Mouse (Mus musculus): Measurements from ENCODE around the gene Nrcam.

DNA sequence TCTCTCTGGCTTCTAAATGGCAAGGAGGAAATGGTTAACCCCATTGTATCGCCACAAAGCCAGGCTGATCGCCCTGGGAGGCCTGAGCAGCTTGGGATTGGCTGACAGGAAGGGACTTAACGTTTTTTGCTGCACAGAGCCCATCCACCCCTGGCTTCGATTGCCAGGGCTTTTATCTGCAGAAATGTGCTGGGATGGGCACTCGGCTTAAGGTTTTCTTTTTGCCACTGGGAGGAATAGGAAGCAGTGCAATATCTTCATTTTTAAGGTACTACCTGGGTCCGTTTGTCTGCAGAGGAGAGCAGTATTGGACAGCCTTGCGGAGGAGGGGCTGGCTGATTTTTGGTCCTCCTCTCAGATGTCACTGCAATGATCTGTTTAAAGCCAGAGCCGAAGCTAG is 110.2 kb downstream of the Nrcam start:
- TF ChIP-seq POLR2A (IDR thresholded peaks at IDR 0.05; ENCODE audit: insufficient read length, low read depth), result no peak
- TF ChIP-seq CEBPB (IDR thresholded peaks at IDR 0.05; ENCODE audit: insufficient read depth, poor library complexity, severe bottlenecking), result no peak
- no peak for TF ChIP-seq USF1 (IDR thresholded peaks at IDR 0.05; ENCODE audit: low read depth)
- TF ChIP-seq MAX (IDR thresholded peaks at IDR 0.05; ENCODE audit: low read depth), result no peak
- no peak for TF ChIP-seq TCF12 (IDR thresholded peaks at IDR 0.05; ENCODE audit: insufficient read depth, poor library complexity, severe bottlenecking)
- TF ChIP-seq MYOD1 (IDR thresholded peaks at IDR 0.05; ENCODE audit: control insufficient read depth in 1 of 3, insufficient read length in 2 of 3, low read depth in 2 of 3), result no peak
- no peak for TF ChIP-seq POLR2AphosphoS2 (IDR thresholded peaks at IDR 0.05; ENCODE audit: insufficient read length, low read depth)
- TF ChIP-seq MYOG (IDR thresholded peaks at IDR 0.05; ENCODE audit: control insufficient read depth in 1 of 3, insufficient read depth in 1 of 3, insufficient read length in 2 of 3, low read depth in 2 of 3), result no peak
- TF ChIP-seq REST (IDR thresholded peaks at IDR 0.05; ENCODE audit: insufficient read depth, insufficient read length), result no peak
